Mouse (Mus musculus): ENCODE results near the gene 9330159F19Rik.

GRCm38 (mm10) chr10:29173778-29174177, 37.6 kb upstream of the 9330159F19Rik start:
- TF ChIP-seq CTCF (IDR thresholded peaks at IDR 0.05; ENCODE audit: low read depth) (no peak), EP300 (IDR thresholded peaks at IDR 0.05; ENCODE audit: low read depth) (no peak)

Data from liver, embryonic 14.5 days (tissue).